ENCODE assay signal across 24 mouse cellular contexts in genomic region chrX:37141732-37142131, GRCm38 (mm10). TPM values are rescaled to one million over a fixed set of nuclear protein-coding genes. Genes with fewer than 3 reads are reported as not detected.
"Had no signal": no experiment of that assay in that cellular context is flagged by ENCODE, and none has a peak within 500 bp of the region (broad histone marks: within the 10 kb centered on the region; RNA-seq: fewer than 3 reads in every experiment).

No protein-coding gene starts in this region.

- H3K4me3 ChIP-seq: kidney, embryonic 15.5 days; limb, embryonic 12.5 days; limb, embryonic 15.5 days; liver, embryonic 12.5 days; liver, embryonic 15.5 days; lung, embryonic 15.5 days; neural tube, embryonic 13.5 days had no signal

- DNase-seq: kidney, adult 8-10 months; kidney, postnatal 10 days; kidney, postnatal 36 days; layer of hippocampus, postnatal 36 days; left cerebral cortex, postnatal 4 days; lung, adult 18-20 months; lung, postnatal 10 days; lung, postnatal 36 days; midbrain, embryonic 14.5 days; thymus, adult 18-20 months; thymus, postnatal 14 days had no signal

- H3K27ac ChIP-seq: kidney, embryonic 15.5 days; limb, embryonic 12.5 days; limb, embryonic 15.5 days; liver, embryonic 12.5 days; liver, embryonic 15.5 days; lung, embryonic 15.5 days; neural tube, embryonic 13.5 days had no signal

- ATAC-seq: liver, embryonic 12.5 days had no signal

RNA-seq across cellular contexts. Expression of gene Akap14, which starts 26.9 kb away (rescaled TPM):
- total RNA-seq: left cerebral cortex, postnatal 14 days; megakaryocyte-erythroid progenitor cell, adult 5-6 weeks; neutrophil, adult 5-6 weeks had no signal
- polyA plus RNA-seq: limb, embryonic 12.5 days; limb, embryonic 15.5 days; liver, embryonic 15.5 days; small intestine, adult 2 months; spleen, adult 2 months; stomach, embryonic 16.5 days had no signal
